Mouse (Mus musculus) liver, adult 2 months (tissue): ENCODE data around the gene Dlg2.

ENCODE experiments used
- CTCF ChIP-seq: fragments of 200-500 bp; IDR thresholded peaks from 2 replicates; pipeline ENCODE4 v1.5.1; 2011; ENCODE audit warnings: low read depth, low read length, control low read depth
- POLR2A ChIP-seq: fragments of 200-500 bp; IDR thresholded peaks from 2 replicates; pipeline ENCODE4 v1.6.1; 2011; ENCODE audit warnings: low read length, control low read depth; ENCODE audit not compliant: insufficient read depth; ENCODE audit errors: extremely low read depth

- TF ChIP-seq CTCF: no peak
- no peak for TF ChIP-seq POLR2A
Observed at GRCm38 (mm10) chr7:92316389-92316788, 1839.9 kb downstream of the Dlg2 start.
